Mouse (Mus musculus): ENCODE measurements around the gene Cxadr. TPM values are rescaled to one million over a fixed set of nuclear protein-coding genes. Genes with fewer than 3 reads are reported as not detected.

Cxadr gene
- polyA plus RNA-seq, 1 experiment from 2014 or later = 59.0 TPM

Other genes with a start within 250 kb of the Cxadr start
- gene Btg3, start 75.7 kb downstream of the Cxadr start, polyA plus RNA-seq (2015; fragmentation: Nextera tagmentation; extraction: Ambion mirVana) = 47.4 and 52.0 TPM in 2 replicates